Mouse (Mus musculus): ENCODE data around the gene Chtop. TPM values are rescaled to one million over a fixed set of nuclear protein-coding genes. Genes with fewer than 3 reads are reported as not detected.

The Chtop gene
- total RNA-seq, 1 experiment from 2014 or later = 113 TPM

- no peak for ATAC-seq (replicated peaks; ENCODE audit: low read depth, poor library complexity, severe bottlenecking)
These were observed 3.8 kb upstream of the Chtop start for GRCm38 (mm10) chr3:90512948-90513642.

GRCm38 (mm10) chr3:90512276-90512675, 3.0 kb upstream of the Chtop start:
- no peak for ATAC-seq (replicated peaks; ENCODE audit: low read depth, poor library complexity, severe bottlenecking)

DNA sequence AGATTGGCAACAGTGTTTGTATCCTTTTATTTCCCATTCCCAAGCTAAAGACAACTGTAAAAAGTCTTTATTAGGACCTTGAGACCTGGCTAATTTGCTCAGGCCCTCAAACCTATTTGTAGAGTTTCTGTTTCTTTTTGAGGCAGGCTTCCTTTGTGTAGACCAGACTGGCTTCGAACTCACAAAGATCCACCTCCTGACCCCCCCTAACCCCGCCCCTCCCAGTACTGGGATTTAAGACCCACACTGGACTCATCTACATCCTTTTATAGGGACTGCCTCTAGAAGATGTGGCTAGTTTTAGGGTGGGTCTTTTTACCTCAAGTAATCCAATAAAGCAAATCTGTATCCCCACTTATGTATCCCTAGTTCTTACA, 437 bp upstream of the Chtop start:
- no peak for ATAC-seq (replicated peaks; ENCODE audit: low read depth, poor library complexity, severe bottlenecking)

GRCm38 (mm10) chr3:90508287-90508949, 880 bp downstream of the Chtop start:
- ATAC-seq (replicated peaks; ENCODE audit: low read depth, poor library complexity, severe bottlenecking) = no peak

DNA sequence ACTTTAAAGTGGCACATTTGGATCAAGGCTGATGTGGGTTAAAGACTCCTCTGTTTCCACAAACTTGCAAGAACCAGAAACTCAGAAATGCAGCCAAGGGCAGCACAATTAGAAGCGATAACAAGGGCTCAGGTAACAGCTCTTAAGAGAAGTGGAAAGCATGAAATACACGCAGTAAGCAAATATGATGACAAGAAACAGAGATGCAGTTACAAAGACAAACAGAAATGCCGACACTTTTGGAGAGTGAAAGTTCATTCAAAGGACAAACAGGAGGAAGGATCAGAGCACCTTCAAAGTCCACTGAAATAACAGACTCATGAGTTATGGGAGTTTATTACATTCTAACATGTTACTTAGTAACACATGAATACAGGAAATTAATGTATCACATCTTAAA, 2.9 kb downstream of the Chtop start:
- no peak for ATAC-seq (replicated peaks; ENCODE audit: low read depth, poor library complexity, severe bottlenecking)

DNA sequence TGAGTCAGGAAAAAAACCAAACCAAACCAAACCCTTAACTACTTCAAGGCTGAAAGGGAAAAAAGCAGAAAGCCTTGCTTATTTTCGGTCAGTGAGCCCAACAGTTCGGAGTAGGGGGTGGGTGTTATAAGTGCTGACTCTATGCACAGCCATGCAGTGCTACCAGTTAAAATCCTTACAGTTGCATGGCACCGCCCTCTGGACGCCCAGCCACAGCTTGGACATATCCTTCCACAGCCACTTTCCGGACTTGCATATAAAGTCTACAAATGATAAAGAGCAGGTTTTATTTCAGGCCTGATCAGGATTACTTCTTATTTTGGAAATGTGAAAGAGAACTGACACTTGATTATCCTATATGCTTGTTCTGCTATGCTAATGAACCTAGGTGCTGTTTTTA, 4.1 kb downstream of the Chtop start:
- ATAC-seq (replicated peaks; ENCODE audit: low read depth, poor library complexity, severe bottlenecking) = no peak

DNA sequence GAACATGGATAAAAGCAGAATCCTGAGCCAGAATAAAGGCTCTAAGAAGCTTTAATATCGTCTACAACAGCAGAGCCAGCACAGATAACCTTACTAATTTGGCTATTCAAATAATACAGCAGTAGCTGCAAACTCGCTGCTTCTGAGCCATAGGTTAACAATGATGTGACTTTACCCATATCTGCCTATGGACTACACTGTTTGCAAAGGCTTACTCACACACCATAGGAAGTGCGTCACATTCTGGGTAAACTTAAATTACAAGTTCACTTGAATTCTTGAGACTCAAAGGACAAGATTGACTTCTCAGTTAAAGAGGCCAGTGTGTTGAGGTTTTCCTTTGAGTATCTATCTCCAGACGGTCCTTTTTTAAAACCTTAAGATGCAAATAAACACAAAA, 5.9 kb downstream of the Chtop start:
- ATAC-seq (replicated peaks; ENCODE audit: low read depth, poor library complexity, severe bottlenecking) = no peak

- no peak for ATAC-seq (replicated peaks; ENCODE audit: low read depth, poor library complexity, severe bottlenecking)
These were observed 11.7 kb downstream of the Chtop start for GRCm38 (mm10) chr3:90497597-90497996.

DNA sequence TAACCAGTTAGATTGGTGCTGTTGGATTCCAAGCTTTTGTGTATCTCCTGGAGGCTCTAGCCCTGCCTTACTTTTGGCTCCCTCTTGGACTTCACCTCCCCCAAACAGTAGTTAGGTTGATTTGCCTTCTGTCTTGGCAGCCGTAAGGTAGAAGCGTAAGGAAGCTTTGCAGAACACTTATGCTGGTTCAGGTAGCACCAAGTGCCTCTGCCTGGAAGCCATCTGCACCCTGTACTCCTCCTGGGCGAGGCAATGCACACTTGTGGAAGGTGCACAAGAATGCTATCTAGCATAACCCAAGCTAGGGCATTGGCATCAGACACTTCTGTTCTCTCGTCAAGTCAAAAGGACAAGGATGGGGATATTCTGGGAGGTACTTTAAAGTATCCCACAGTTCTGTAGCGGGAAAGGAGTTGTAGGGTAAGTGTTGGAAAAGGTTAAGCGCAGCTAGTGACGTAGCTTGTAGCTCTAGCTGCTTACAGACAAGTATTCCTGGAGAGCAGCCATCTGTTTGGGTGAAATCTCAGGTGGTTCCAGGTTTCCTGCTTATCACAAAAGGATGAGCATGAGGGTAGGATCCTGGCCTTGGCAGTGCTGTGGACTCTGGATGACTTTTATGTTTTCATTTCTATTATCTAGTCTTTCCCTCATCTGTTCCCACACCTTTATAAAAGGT, 13.3 kb downstream of the Chtop start:
- ATAC-seq (replicated peaks; ENCODE audit: low read depth, poor library complexity, severe bottlenecking) = no peak

- no peak for ATAC-seq (replicated peaks; ENCODE audit: low read depth, poor library complexity, severe bottlenecking)
These were observed 15.3 kb downstream of the Chtop start for GRCm38 (mm10) chr3:90493831-90494540.

GRCm38 (mm10) chr3:90491350-90491749, 17.9 kb downstream of the Chtop start:
- ATAC-seq (replicated peaks; ENCODE audit: low read depth, poor library complexity, severe bottlenecking) = peak; percentile 7; the same call in 1 of the 2 replicates

GRCm38 (mm10) chr3:90490696-90491256, 18.5 kb downstream of the Chtop start, which contains the start of gene Snapin:
Snapin (minus strand) TSS chr3:90491033.
- peak; percentile 99 for ATAC-seq (replicated peaks; ENCODE audit: low read depth, poor library complexity, severe bottlenecking)

DNA sequence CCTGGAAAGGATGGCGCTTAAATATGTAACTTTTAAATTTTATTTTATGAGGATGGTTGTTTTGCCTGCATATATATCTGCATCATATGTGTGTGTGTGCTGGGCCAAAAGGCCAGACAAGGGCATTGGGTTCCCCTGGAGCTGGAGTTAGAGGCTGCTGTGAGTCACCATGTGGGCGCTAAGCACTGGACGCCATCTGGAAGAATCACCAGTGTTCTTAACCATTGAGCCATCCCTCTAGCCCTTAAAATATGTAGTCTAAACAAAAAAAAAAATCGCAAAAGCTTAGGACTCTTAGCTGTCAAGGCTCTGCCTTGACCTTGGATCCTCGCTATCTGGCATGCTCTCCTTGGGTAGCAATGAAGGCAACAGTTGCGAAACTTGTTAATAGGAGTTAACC, 20.7 kb downstream of the Chtop start:
- no peak for ATAC-seq (replicated peaks; ENCODE audit: low read depth, poor library complexity, severe bottlenecking)

GRCm38 (mm10) chr3:90486998-90487397, 22.3 kb downstream of the Chtop start:
- no peak for ATAC-seq (replicated peaks; ENCODE audit: low read depth, poor library complexity, severe bottlenecking)

DNA sequence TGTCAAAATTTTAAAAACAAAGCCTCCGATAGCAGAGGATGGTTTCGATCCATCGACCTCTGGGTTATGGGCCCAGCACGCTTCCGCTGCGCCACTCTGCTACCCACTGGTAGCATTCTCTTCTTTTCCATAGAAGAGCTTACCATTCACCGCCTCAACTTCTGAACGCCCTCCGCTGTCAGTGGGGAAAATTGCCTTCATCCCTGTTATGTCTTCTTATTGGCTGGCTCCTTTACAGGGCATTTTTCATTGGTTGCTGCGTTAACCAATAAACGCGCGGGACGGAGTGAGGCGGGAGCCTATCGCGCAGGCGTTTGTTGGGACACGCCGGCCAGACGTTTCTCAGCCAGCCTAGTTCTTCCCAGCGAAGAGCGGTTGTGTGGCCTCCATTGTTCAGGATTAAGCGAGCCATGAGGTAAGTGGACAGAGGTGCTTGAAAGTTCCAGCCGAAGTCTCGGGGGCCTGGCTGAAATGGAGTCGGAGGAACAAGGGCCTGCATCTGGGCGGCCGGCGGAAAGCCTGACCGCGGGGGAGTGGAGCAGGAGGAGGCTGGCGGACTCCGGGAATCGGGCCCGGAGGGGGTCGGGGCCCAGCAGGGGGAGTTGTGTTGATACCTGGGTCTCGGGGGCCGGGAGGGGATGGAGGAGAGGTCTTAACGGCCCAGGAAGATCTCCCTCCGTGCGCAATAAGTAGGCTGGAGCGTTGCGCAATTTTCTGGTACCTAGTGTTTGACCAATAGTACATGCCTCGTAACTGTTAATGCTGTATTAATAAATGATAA, 33.3 kb downstream of the Chtop start, which contains the start of gene Ilf2:
Gene Ilf2, plus strand, starts transcription at position 296 of the 781 bp plus-strand sequence.
- peak; percentile 96 for ATAC-seq (replicated peaks; ENCODE audit: low read depth, poor library complexity, severe bottlenecking)

GRCm38 (mm10) chr3:90475151-90475830, 34.0 kb downstream of the Chtop start:
- peak; percentile 6; the same call in 1 of the 2 replicates for ATAC-seq (replicated peaks; ENCODE audit: low read depth, poor library complexity, severe bottlenecking)

GRCm38 (mm10) chr3:90472213-90472612, 37.1 kb downstream of the Chtop start:
- ATAC-seq (replicated peaks; ENCODE audit: low read depth, poor library complexity, severe bottlenecking) = peak; percentile 55

DNA sequence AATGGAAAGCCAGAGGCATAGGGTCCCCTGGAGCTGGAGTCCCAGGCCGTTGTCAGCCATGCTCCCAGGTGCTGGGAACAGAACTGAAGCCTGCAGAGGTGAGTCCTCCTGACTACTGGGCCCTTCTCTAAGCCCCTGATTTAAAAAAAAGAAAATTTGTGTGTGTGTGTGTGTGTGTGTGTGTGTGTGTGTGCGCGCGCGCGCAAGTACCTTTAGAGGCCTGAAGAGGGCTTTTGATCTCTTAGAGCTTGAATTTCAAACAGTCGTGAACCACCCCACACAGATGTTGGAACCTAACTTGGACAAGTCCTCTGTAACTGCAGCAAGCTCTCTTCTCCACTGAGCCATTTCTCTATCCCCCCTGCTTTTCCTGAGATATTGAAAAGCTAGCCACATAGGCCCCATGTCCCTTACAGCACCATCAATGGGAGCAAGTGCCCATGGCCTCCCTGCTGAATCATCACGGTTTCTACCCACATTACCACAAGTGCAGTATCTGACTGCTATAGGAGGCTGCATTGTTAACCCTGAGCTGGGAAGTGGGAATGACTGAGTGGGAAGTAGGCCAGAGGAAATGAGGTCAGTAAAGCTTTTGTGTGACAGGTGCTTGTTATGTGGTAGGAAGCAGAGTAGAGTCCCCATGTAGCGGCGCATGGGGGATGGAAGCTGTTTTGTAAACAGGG, 41.5 kb downstream of the Chtop start:
- no peak for ATAC-seq (replicated peaks; ENCODE audit: low read depth, poor library complexity, severe bottlenecking)

All from common myeloid progenitor, adult 5-6 weeks (primary cell).